In the genomic region with DNA sequence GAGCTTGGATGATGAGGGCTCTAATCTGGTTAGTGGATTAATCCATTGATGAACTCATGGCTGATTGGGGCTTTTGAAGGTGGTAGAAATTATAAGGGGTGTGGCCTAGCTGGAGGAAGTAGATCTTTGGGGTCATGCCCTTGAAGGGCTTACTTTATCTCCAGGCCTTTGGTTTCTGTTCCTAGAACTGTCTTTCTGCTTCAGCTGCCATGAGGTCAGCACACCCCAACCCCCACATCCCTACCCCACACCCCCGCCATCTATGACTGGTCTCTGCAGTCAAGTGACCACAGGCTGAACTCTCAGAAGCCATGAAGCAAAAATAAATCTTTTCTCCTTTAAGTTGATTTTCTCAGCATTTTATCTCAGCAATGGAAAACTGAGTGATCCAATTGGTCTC, we compare ENCODE assay signal across 27 mouse cellular contexts. TPM values are rescaled to one million over a fixed set of nuclear protein-coding genes. Genes with fewer than 3 reads are reported as not detected.
DNase-seq lines count a peak whose midpoint lies in the region; ATAC-seq and TF ChIP-seq lines count a peak whose summit lies in the region.
"Had no signal": no experiment of that assay in that cellular context is flagged by ENCODE, and none has a peak within 500 bp of the region (broad histone marks: within the 10 kb centered on the region; RNA-seq: fewer than 3 reads in every experiment).

No protein-coding gene starts in this region.

- H3K9ac ChIP-seq in CH12.LX (ENCODE audit: insufficient read depth, low read depth) = no peak overlapping the region
- H3K9ac ChIP-seq: embryonic facial prominence, embryonic 12.5 days; embryonic facial prominence, embryonic 15.5 days; forebrain, embryonic 13.5 days; hindbrain, embryonic 13.5 days; intestine, embryonic 15.5 days had no signal

- peaks cover 4% of the 10 kb centered on the region for H3K27me3 ChIP-seq in CH12.LX (replicated peaks)
- H3K27me3 ChIP-seq in splenic B cell, adult 2 months (ENCODE audit: control insufficient read depth, insufficient read depth, low read length, poor library complexity, severe bottlenecking) = peaks cover 3% of the 10 kb centered on the region; the same call in 1 of the 2 replicates

- TF ChIP-seq POLR2A in CH12.LX (IDR thresholded peaks at IDR 0.05; ENCODE audit: low read depth, low read length) = no peak

- H3K36me3 ChIP-seq in CH12.LX (replicated peaks in 1 of 2; ENCODE audit: control insufficient read depth in 1 of 2, insufficient read depth in 1 of 2, low read length in 1 of 2) = no peaks in the 10 kb centered on the region
- H3K36me3 ChIP-seq in splenic B cell, adult 2 months (ENCODE audit: control insufficient read depth, insufficient read depth, low read length, poor library complexity, severe bottlenecking) = no peaks in the 10 kb centered on the region
- H3K36me3 ChIP-seq: embryonic facial prominence, embryonic 12.5 days; embryonic facial prominence, embryonic 15.5 days; hindbrain, embryonic 13.5 days; intestine, embryonic 15.5 days had no signal

- DNase-seq in retina, postnatal 1 day = peak; percentile 30
- DNase-seq in retina, embryonic 14.5 days (ENCODE audit: low spot score) = no peak
- peak; percentile 81 for DNase-seq in CH12.LX (ENCODE audit: extremely low read depth)
- peak; percentile 50 for DNase-seq in splenic B cell, adult 2 months (ENCODE audit: low read depth, low spot score)
- no peak for DNase-seq in layer of hippocampus, adult 18-20 months (ENCODE audit: low spot score in 2 of 2)
- no peak for DNase-seq in adrenal gland, postnatal 25 days
- DNase-seq in kidney, adult 8-10 months = no peak
- DNase-seq: adrenal gland, adult 2 months; adrenal gland, postnatal 14 days; cerebellum, adult 11-12 months; cerebellum, adult 8-10 months; cerebellum, postnatal 14 days; embryo, embryonic 11 days; gastrocnemius, postnatal 10 days; gastrocnemius, postnatal 36 days; heart, adult 11 months had no signal

- peak; percentile 68 for ATAC-seq in granulocyte monocyte progenitor cell, adult 5-6 weeks (replicated peaks; ENCODE audit: poor library complexity, severe bottlenecking)
- ATAC-seq: forebrain, embryonic 13.5 days; forebrain, embryonic 16.5 days; hindbrain, embryonic 16.5 days; intestine, embryonic 15.5 days had no signal

- no peak overlapping the region; the same call in 1 of the 2 replicates for H3K4me2 ChIP-seq in CH12.LX (ENCODE audit: insufficient read depth, low read depth, poor library complexity, severe bottlenecking)
- H3K4me2 ChIP-seq: embryonic facial prominence, embryonic 12.5 days; embryonic facial prominence, embryonic 15.5 days; forebrain, embryonic 13.5 days; heart, embryonic 11.5 days; hindbrain, embryonic 13.5 days; intestine, embryonic 15.5 days had no signal

- H3K4me3 ChIP-seq in CH12.LX (replicated peaks in 1 of 3; ENCODE audit: low read depth in 2 of 3, low read length in 2 of 3, poor library complexity in 1 of 3) = no peak overlapping the region
- H3K4me3 ChIP-seq: embryonic facial prominence, embryonic 12.5 days; embryonic facial prominence, embryonic 15.5 days; forebrain, embryonic 13.5 days; hindbrain, embryonic 13.5 days; intestine, embryonic 15.5 days had no signal

- dilution Hi-C loops in CH12.LX (cut with MboI; ENCODE audit: extremely low pct_ligation_motif_present, extremely low pct_unique_long_range_greater_than_20kb, low sequenced_read_pairs) = no loop called here

- no peak for TF ChIP-seq CTCF in CH12.LX (conservative IDR thresholded peaks at IDR 0.05 in 1 of 2, IDR thresholded peaks at IDR 0.05 in 1 of 2; ENCODE audit: low read depth in 2 of 2, low read length in 2 of 2)

- no peak overlapping the region for H3K27ac ChIP-seq in CH12.LX (ENCODE audit: insufficient read depth, low read depth)
- H3K27ac ChIP-seq: embryonic facial prominence, embryonic 12.5 days; embryonic facial prominence, embryonic 15.5 days; forebrain, embryonic 13.5 days; hindbrain, embryonic 13.5 days; intestine, embryonic 15.5 days had no signal

- in situ Hi-C loops in CH12.LX (cut with MboI; ENCODE audit: low pct_ligation_motif_present, low pct_unique_long_range_greater_than_20kb, low sequenced_read_pairs) = no loop called here

- TF ChIP-seq RAD21 in CH12.LX (IDR thresholded peaks at IDR 0.05; ENCODE audit: low read depth, low read length) = no peak

- H3K9me3 ChIP-seq in CH12.LX (replicated peaks; ENCODE audit: low read length) = no peaks in the 10 kb centered on the region
- H3K9me3 ChIP-seq: embryonic facial prominence, embryonic 12.5 days; embryonic facial prominence, embryonic 15.5 days; forebrain, embryonic 13.5 days; hindbrain, embryonic 13.5 days; intestine, embryonic 15.5 days had no signal

- no peaks in the 10 kb centered on the region for H3K79me2 ChIP-seq in CH12.LX (replicated peaks; ENCODE audit: control insufficient read depth, extremely low read depth, insufficient read depth, poor library complexity, severe bottlenecking)

- peaks cover 2 to 43% of the 10 kb centered on the region in 2 experiments; a peak in 2 of 4 replicates for H3K4me1 ChIP-seq in CH12.LX (ENCODE audit: control insufficient read depth in 1 of 2, insufficient read depth in 2 of 2)

- peak; percentile 59 for TF ChIP-seq EP300 in CH12.LX (IDR thresholded peaks at IDR 0.05; ENCODE audit: low read length)

TF ChIP-seq in CH12.LX, 34 proteins besides CTCF, POLR2A, EP300 and RAD21:
- TF ChIP-seq MEF2A (IDR thresholded peaks at IDR 0.05; ENCODE audit: borderline replicate concordance, low read depth, low read length) (peak; percentile 12; the same call in 1 of the 2 replicates), PAX5 (IDR thresholded peaks at IDR 0.05; ENCODE audit: low read length) (no peak), BHLHE40 (IDR thresholded peaks at IDR 0.05; ENCODE audit: low read depth, low read length) (peak; percentile 41; the same call in 1 of the 2 replicates), IRF4 (IDR thresholded peaks at IDR 0.05; ENCODE audit: low read depth, low read length) (peak; percentile 75), E2F4 (IDR thresholded peaks at IDR 0.05; ENCODE audit: insufficient replicate concordance, low read depth, low read length) (no peak), CHD2 (IDR thresholded peaks at IDR 0.05; ENCODE audit: low read length) (peak; percentile 91), GABPA (IDR thresholded peaks at IDR 0.05; ENCODE audit: insufficient replicate concordance, low read depth, low read length) (no peak), TCF12 (IDR thresholded peaks at IDR 0.05; ENCODE audit: low read depth, low read length) (0 out of 2 replicates have a peak, but pooled peaks have one; percentile 15), MAFK (IDR thresholded peaks at IDR 0.05; ENCODE audit: insufficient replicate concordance, low read length) (no peak), SIN3A (IDR thresholded peaks at IDR 0.05; ENCODE audit: low read length) (0 out of 2 replicates have a peak, but pooled peaks have one; percentile 36), JUND (conservative IDR thresholded peaks at IDR 0.05; ENCODE audit: low read depth, low read length) (peak; percentile 25; the same call in 1 of the 2 replicates), ETS1 (conservative IDR thresholded peaks at IDR 0.05; ENCODE audit: low read depth, low read length) (peak; percentile 54; the same call in 1 of the 2 replicates), ZC3H11A (IDR thresholded peaks at IDR 0.05; ENCODE audit: low read depth, low read length) (no peak), ZKSCAN1 (IDR thresholded peaks at IDR 0.05; ENCODE audit: borderline replicate concordance, low read depth, low read length) (no peak), MAZ (IDR thresholded peaks at IDR 0.05; ENCODE audit: low read depth, low read length) (no peak), HCFC1 (IDR thresholded peaks at IDR 0.05; ENCODE audit: low read depth, low read length) (peak; percentile 61), POLR2AphosphoS2 (IDR thresholded peaks at IDR 0.05; ENCODE audit: low read depth, low read length) (no peak), ZNF384 (IDR thresholded peaks at IDR 0.05; ENCODE audit: low read depth, low read length) (no peak), SMC3 (IDR thresholded peaks at IDR 0.05; ENCODE audit: low read depth, low read length) (no peak), MYC (IDR thresholded peaks at IDR 0.05; ENCODE audit: low read depth, low read length) (peak; percentile 62; the same call in 1 of the 2 replicates), ELF1 (IDR thresholded peaks at IDR 0.05; ENCODE audit: low read depth, low read length) (peak; percentile 31; the same call in 1 of the 2 replicates), KAT2A (IDR thresholded peaks at IDR 0.05; ENCODE audit: insufficient replicate concordance, low read length) (no peak), MAX (IDR thresholded peaks at IDR 0.05; ENCODE audit: low read length) (peak; percentile 61)

RNA-seq across cellular contexts. Expression of a gene that starts 3.5 kb away (rescaled TPM):
- total RNA-seq in CH12.LX (2012; rRNA removed) (0.92 and 3.4 TPM in 2 replicates), CH12.LX (2014; rRNA removed) (0.77 and 0.93 TPM in 2 replicates)
- 1.3 and 1.5 TPM in 2 replicates for polyA plus RNA-seq in CH12.LX (2012; ENCODE audit: insufficient read length, low read depth)
- not detected in 2 replicates for total RNA-seq in granulocyte monocyte progenitor cell, adult 5-6 weeks (2014; fragmentation: Nextera tagmentation)
- not detected in 2 replicates for total RNA-seq in granulocyte monocyte progenitor cell, adult 5-6 weeks (2017)
- 10 to 100 TPM; 74.9 to 75.9 TPM for total RNA-seq in layer of hippocampus, adult 18-20 months (2021)
- total RNA-seq in adrenal gland, postnatal 25 days (2021) = 0.24 and 0.27 TPM in 2 replicates
- total RNA-seq: hematopoietic stem cell, adult 5-6 weeks; MEL had no signal
- polyA plus RNA-seq: adrenal gland, adult 2 months had no signal

Comparison
In these comparisons a context has a peak if more than half of its experiments do, and no peak if none do; other contexts are left out.
1. DNase-seq: peak in retina, postnatal 1 day (single experiment), CH12.LX (single experiment) and splenic B cell, adult 2 months (single experiment); none in retina, embryonic 14.5 days (single experiment), layer of hippocampus, adult 18-20 months (0 of 2), adrenal gland, postnatal 25 days (single experiment) and kidney, adult 8-10 months (0 of 2).
2. RNA of a gene that starts 3.5 kb away (total RNA-seq): 74.9 to 75.9 TPM in layer of hippocampus, adult 18-20 months; 0.77 to 3.4 TPM in CH12.LX, 0.24 to 0.27 TPM in adrenal gland, postnatal 25 days and not detected in granulocyte monocyte progenitor cell, adult 5-6 weeks; every median in the first group is over 10 times any median in the second.